Mouse (Mus musculus): Measurements from ENCODE around the gene Cog6.

DNA sequence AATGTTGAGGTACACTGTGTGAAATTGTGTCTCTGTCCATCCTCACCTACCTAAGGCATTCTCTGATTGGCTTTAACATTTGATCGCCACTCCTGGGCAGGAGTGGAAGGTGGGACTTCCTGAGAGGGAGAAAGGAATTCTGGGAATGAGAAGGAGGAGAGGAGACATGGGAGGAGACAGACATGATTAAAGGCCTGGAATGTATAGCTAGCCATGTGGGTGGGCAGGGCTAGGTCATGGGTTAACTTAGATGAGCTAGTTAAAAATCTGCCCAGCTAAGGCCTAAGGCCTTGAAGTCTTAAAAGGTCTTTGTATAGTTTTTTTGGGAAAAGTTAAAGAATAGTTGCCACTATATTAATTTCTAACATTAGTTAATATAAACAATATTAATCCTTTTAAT lies 19.7 kb downstream of the Cog6 start:
- TF ChIP-seq TAL1 (IDR thresholded peaks at IDR 0.05; ENCODE audit: low read length), result no peak
- no peak for TF ChIP-seq GATA1 (IDR thresholded peaks at IDR 0.05; ENCODE audit: low read length)

Data from erythroblast, embryonic 14.5 days (primary cell).